Mouse (Mus musculus): Measurements from ENCODE around the gene Sirt4. TPM values are rescaled to one million over a fixed set of nuclear protein-coding genes. Genes with fewer than 3 reads are reported as not detected.

Sirt4 gene
- polyA plus RNA-seq, 1 experiment from 2014 or later, result 32.2 TPM

Other genes starting within 250 kb of the Sirt4 start
- 102 TPM in 2 replicates for gene Pop5, start 248.9 kb downstream of the Sirt4 start, polyA plus RNA-seq (2015; fragmentation: Nextera tagmentation; extraction: Ambion mirVana)
- 187 and 218 TPM in 2 replicates for gene Rnf10, start 211.8 kb downstream of the Sirt4 start, polyA plus RNA-seq (2015; fragmentation: Nextera tagmentation; extraction: Ambion mirVana)
- 57.3 and 59.3 TPM in 2 replicates for gene Coq5, start 205.1 kb downstream of the Sirt4 start, polyA plus RNA-seq (2015; fragmentation: Nextera tagmentation; extraction: Ambion mirVana)
- gene Dynll1, start 183.7 kb downstream of the Sirt4 start, polyA plus RNA-seq (2015; fragmentation: Nextera tagmentation; extraction: Ambion mirVana), result 1,255 and 1,318 TPM in 2 replicates
- gene Srsf9, start 157.5 kb downstream of the Sirt4 start, polyA plus RNA-seq (2015; fragmentation: Nextera tagmentation; extraction: Ambion mirVana), result 142 and 146 TPM in 2 replicates
- gene Gatc, start 143.5 kb downstream of the Sirt4 start, polyA plus RNA-seq (2015; fragmentation: Nextera tagmentation; extraction: Ambion mirVana), result 32.3 and 45.2 TPM in 2 replicates
- gene Triap1, start 143.5 kb downstream of the Sirt4 start, polyA plus RNA-seq (2015; fragmentation: Nextera tagmentation; extraction: Ambion mirVana), result 51.0 and 53.7 TPM in 2 replicates
- gene Cox6a1, start 135.7 kb downstream of the Sirt4 start, polyA plus RNA-seq (2015; fragmentation: Nextera tagmentation; extraction: Ambion mirVana), result 1,223 and 1,255 TPM in 2 replicates
- gene Msi1, start 55.1 kb downstream of the Sirt4 start, polyA plus RNA-seq (2015; fragmentation: Nextera tagmentation; extraction: Ambion mirVana), result 59.9 and 60.3 TPM in 2 replicates
- 0.54 TPM in 1 of 2 replicates, not detected in the other for gene Pla2g1b, start 18.5 kb downstream of the Sirt4 start, polyA plus RNA-seq (2015; fragmentation: Nextera tagmentation; extraction: Ambion mirVana)
- gene Pxn, start 22.0 kb upstream of the Sirt4 start, polyA plus RNA-seq (2015; fragmentation: Nextera tagmentation; extraction: Ambion mirVana), result 22.0 and 24.3 TPM in 2 replicates
- 801 and 847 TPM in 2 replicates for gene Rplp0, start 74.7 kb upstream of the Sirt4 start, polyA plus RNA-seq (2015; fragmentation: Nextera tagmentation; extraction: Ambion mirVana)
- gene Gcn1l1, start 80.5 kb upstream of the Sirt4 start, polyA plus RNA-seq (2015; fragmentation: Nextera tagmentation; extraction: Ambion mirVana), result 40.6 and 44.4 TPM in 2 replicates
- 19.1 and 20.1 TPM in 2 replicates for gene Rab35, start 147.2 kb upstream of the Sirt4 start, polyA plus RNA-seq (2015; fragmentation: Nextera tagmentation; extraction: Ambion mirVana)
- 39.9 and 45.8 TPM in 2 replicates for gene Bicdl1, start 246.9 kb upstream of the Sirt4 start, polyA plus RNA-seq (2015; fragmentation: Nextera tagmentation; extraction: Ambion mirVana)